Mouse (Mus musculus): Measurements from ENCODE around the gene Stag1. TPM values are rescaled to one million over a fixed set of nuclear protein-coding genes. Genes with fewer than 3 reads are reported as not detected.
A peak's percentile ranks its signal among the peaks of the same experiment; 100 is the strongest.

Stag1 gene
- total RNA-seq (2022): 10 to 100 TPM; 54.0 to 73.3 (median 67.2) TPM

- DNase-seq (ENCODE audit: low spot score in 2 of 2): no peak
Observed at GRCm38 (mm10) chr9:100597546-100597945, at the start of gene Stag1. Gene Stag1, plus strand, starts transcription at chr9:100597798.

GRCm38 (mm10) chr9:100548313-100548712 lies 49.3 kb upstream of the Stag1 start:
- DNase-seq (ENCODE audit: low spot score in 2 of 2): no peak

GRCm38 (mm10) chr9:100555686-100556085 lies 41.9 kb upstream of the Stag1 start:
- no peak for DNase-seq (ENCODE audit: low spot score in 2 of 2)

- DNase-seq (ENCODE audit: low spot score in 2 of 2): no peak
Observed at GRCm38 (mm10) chr9:100558023-100558573, 39.5 kb upstream of the Stag1 start.

- no peak for DNase-seq (ENCODE audit: low spot score in 2 of 2)
Observed at GRCm38 (mm10) chr9:100558991-100559390, 38.6 kb upstream of the Stag1 start.

- peak in 1 of 2 experiments; percentile 54 for DNase-seq (ENCODE audit: low spot score in 2 of 2)
Observed at GRCm38 (mm10) chr9:100560251-100560890, 37.2 kb upstream of the Stag1 start.

- DNase-seq (ENCODE audit: low spot score in 2 of 2): peak; percentile 28 to 34
Observed at GRCm38 (mm10) chr9:100569798-100570625, 27.6 kb upstream of the Stag1 start.

- DNase-seq (ENCODE audit: low spot score in 2 of 2): peak; percentile 12 to 23
Observed at GRCm38 (mm10) chr9:100570626-100571233, 26.9 kb upstream of the Stag1 start, which contains the start of gene Slc35g2. Gene Slc35g2, minus strand, starts transcription at chr9:100571090.

- no peak for DNase-seq (ENCODE audit: low spot score in 2 of 2)
Observed at GRCm38 (mm10) chr9:100571511-100571910, 26.1 kb upstream of the Stag1 start.

- no peak for DNase-seq (ENCODE audit: low spot score in 2 of 2)
Observed at GRCm38 (mm10) chr9:100573300-100573699, 24.3 kb upstream of the Stag1 start.

- DNase-seq (ENCODE audit: low spot score in 2 of 2): no peak
Observed at GRCm38 (mm10) chr9:100573942-100574341, 23.7 kb upstream of the Stag1 start.

GRCm38 (mm10) chr9:100580196-100580740 lies 17.3 kb upstream of the Stag1 start:
- no peak for DNase-seq (ENCODE audit: low spot score in 2 of 2)

- DNase-seq (ENCODE audit: low spot score in 2 of 2): no peak
Observed at GRCm38 (mm10) chr9:100581543-100582492, 15.8 kb upstream of the Stag1 start.

GRCm38 (mm10) chr9:100582883-100583575 lies 14.6 kb upstream of the Stag1 start:
- DNase-seq (ENCODE audit: low spot score in 2 of 2): no peak

- no peak for DNase-seq (ENCODE audit: low spot score in 2 of 2)
Observed at GRCm38 (mm10) chr9:100584031-100584430, 13.6 kb upstream of the Stag1 start.

GRCm38 (mm10) chr9:100590462-100590861 lies 7.1 kb upstream of the Stag1 start:
- DNase-seq (ENCODE audit: low spot score in 2 of 2): no peak

GRCm38 (mm10) chr9:100596317-100596716 lies 1.3 kb upstream of the Stag1 start:
- DNase-seq (ENCODE audit: low spot score in 2 of 2): no peak

GRCm38 (mm10) chr9:100599761-100600328 lies 2.2 kb downstream of the Stag1 start:
- DNase-seq (ENCODE audit: low spot score in 2 of 2): no peak

GRCm38 (mm10) chr9:100602130-100602529 lies 4.5 kb downstream of the Stag1 start:
- no peak for DNase-seq (ENCODE audit: low spot score in 2 of 2)
